Mouse (Mus musculus): ENCODE measurements around the gene Smim4. TPM values are rescaled to one million over a fixed set of nuclear protein-coding genes. Genes with fewer than 3 reads are reported as not detected.

Smim4 gene
- total and polyA plus RNA-seq, 3 experiments = 19.1 to 38.0 (median 26.1) TPM

DNA sequence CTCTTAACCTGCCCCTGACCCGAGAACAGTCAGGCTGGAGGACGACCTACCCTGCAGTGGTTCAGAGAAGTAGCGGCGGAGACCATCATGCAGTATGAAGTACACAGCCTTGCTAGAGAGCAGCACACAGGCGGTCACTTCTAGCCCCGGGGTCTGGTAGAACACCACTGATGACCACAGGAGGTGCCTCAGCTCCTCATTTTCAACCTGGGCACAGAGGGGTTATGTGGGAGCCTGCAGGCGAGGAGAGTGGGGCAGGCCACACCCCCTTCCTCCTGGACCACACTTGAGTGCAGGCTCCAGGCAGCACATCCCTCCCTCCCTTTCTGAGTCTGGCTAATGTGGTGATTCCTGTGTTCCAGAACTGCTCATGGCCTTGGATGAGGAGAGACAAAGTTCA lies 44.8 kb upstream of the Smim4 start:
- Histone ChIP-seq H3K27ac (ENCODE audit: insufficient read depth, low read depth) (no peak overlapping the region), H3K4me3 (replicated peaks in 1 of 3; ENCODE audit: low read depth in 2 of 3, low read length in 2 of 3, poor library complexity in 1 of 3) (no peak overlapping the region), H3K9me3 (replicated peaks; ENCODE audit: low read length) (no peaks in the 10 kb centered on the region), H3K36me3 (replicated peaks in 1 of 2; ENCODE audit: control insufficient read depth in 1 of 2, insufficient read depth in 1 of 2, low read length in 1 of 2) (peaks cover 74 to 83% of the 10 kb centered on the region in 2 experiments), H3K27me3 (replicated peaks) (no peaks in the 10 kb centered on the region), H3K79me2 (replicated peaks; ENCODE audit: control insufficient read depth, extremely low read depth, insufficient read depth, poor library complexity, severe bottlenecking) (no peaks in the 10 kb centered on the region), H3K4me1 (ENCODE audit: control insufficient read depth in 1 of 2, insufficient read depth in 2 of 2) (peaks cover 6 to 21% of the 10 kb centered on the region in 2 experiments; a peak in 2 of 4 replicates), H3K9ac (ENCODE audit: insufficient read depth, low read depth) (no peak overlapping the region), H3K4me2 (ENCODE audit: insufficient read depth, low read depth, poor library complexity, severe bottlenecking) (no peak overlapping the region)
- no peak for TF ChIP-seq CHD1 (IDR thresholded peaks at IDR 0.05; ENCODE audit: low read depth, low read length)
- TF ChIP-seq RAD21 (IDR thresholded peaks at IDR 0.05; ENCODE audit: low read depth, low read length) = no peak
- TF ChIP-seq POLR2A (IDR thresholded peaks at IDR 0.05; ENCODE audit: low read depth, low read length) = no peak
- no peak for TF ChIP-seq E2F4 (IDR thresholded peaks at IDR 0.05; ENCODE audit: insufficient replicate concordance, low read depth, low read length)
- TF ChIP-seq USF1 (IDR thresholded peaks at IDR 0.05; ENCODE audit: low read depth, low read length) = no peak
- no peak for TF ChIP-seq MAX (IDR thresholded peaks at IDR 0.05; ENCODE audit: low read length)
- TF ChIP-seq USF2 (conservative IDR thresholded peaks at IDR 0.05; ENCODE audit: low read depth, low read length) = no peak
- TF ChIP-seq SMC3 (IDR thresholded peaks at IDR 0.05; ENCODE audit: low read depth, low read length) = no peak
- in situ Hi-C loops (cut with MboI; ENCODE audit: low pct_ligation_motif_present, low pct_unique_long_range_greater_than_20kb, low sequenced_read_pairs) (no loop called here), dilution Hi-C loops (cut with MboI; ENCODE audit: extremely low pct_ligation_motif_present, extremely low pct_unique_long_range_greater_than_20kb, low sequenced_read_pairs) (no loop called here)
- DNase-seq (ENCODE audit: extremely low read depth) = no peak

DNA sequence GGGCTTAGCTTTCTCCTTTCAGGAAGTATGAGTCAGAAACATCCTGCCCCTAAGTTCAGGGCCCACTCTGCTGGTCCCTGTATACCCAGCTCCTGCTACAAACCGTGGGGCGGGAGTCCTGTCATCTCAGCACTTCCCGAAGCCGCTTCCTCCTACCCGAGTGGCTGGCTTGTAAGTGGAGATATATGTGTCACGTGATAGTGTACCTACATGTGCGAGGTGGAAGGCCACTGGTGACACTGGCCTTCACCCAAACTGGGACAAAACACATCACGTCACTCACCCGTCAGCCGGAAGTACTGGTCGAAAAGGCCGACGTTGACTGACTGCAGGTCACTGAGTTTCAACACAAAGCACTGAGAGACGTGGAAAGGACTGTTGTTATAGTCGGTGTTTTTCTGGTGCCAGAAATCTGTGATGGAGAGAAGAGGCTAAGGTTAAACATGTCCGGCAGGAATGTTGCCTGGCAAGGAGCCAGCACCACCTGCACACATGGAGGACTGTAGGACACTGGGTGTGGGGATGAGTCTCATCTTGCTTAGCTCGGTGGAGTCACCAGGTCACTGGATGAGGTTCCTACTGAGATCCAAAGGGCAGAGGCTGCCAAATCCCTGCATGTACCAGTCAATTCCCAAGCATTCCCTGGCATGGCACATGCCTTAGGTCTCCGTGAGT lies 44.2 kb upstream of the Smim4 start:
- no peak overlapping the region for H3K27ac ChIP-seq (ENCODE audit: insufficient read depth, low read depth)
- dilution Hi-C loops (cut with MboI; ENCODE audit: extremely low pct_ligation_motif_present, extremely low pct_unique_long_range_greater_than_20kb, low sequenced_read_pairs) = no loop called here

DNA sequence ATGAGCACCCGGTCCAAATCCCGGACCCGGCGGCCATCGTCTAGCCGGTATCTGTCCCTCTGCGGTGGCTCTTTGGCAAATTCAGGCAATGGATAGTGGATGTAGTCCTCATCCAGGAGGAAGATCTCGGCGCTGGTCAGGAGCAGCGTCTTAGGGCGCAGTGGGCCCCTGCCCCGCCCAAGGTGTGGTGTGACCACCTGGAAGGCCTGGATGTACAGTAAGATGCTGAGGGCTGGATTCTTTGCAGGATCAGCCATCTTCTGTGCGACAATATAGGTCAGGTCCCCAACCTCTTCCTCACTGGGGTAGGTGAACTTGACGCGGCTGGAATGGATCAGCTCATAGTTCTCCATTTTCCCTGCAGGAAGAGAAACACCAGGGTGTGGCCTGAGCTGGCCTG lies 43.1 kb upstream of the Smim4 start:
- H3K4me3 ChIP-seq (replicated peaks in 1 of 3; ENCODE audit: low read depth in 2 of 3, low read length in 2 of 3, poor library complexity in 1 of 3) = no peak overlapping the region
- no peak overlapping the region for H3K27ac ChIP-seq (ENCODE audit: insufficient read depth, low read depth)
- no peaks in the 10 kb centered on the region for H3K79me2 ChIP-seq (replicated peaks; ENCODE audit: control insufficient read depth, extremely low read depth, insufficient read depth, poor library complexity, severe bottlenecking)
- in situ Hi-C loops (cut with MboI; ENCODE audit: low pct_ligation_motif_present, low pct_unique_long_range_greater_than_20kb, low sequenced_read_pairs) (no loop called here), dilution Hi-C loops (cut with MboI; ENCODE audit: extremely low pct_ligation_motif_present, extremely low pct_unique_long_range_greater_than_20kb, low sequenced_read_pairs) (no loop called here)
- H3K27me3 ChIP-seq (replicated peaks) = no peaks in the 10 kb centered on the region
- H3K9ac ChIP-seq (ENCODE audit: insufficient read depth, low read depth) = no peak overlapping the region
- TF ChIP-seq MYC (IDR thresholded peaks at IDR 0.05; ENCODE audit: low read depth, low read length) (no peak), JUND (conservative IDR thresholded peaks at IDR 0.05; ENCODE audit: low read depth, low read length) (no peak), CHD1 (IDR thresholded peaks at IDR 0.05; ENCODE audit: low read depth, low read length) (no peak), NELFE (IDR thresholded peaks at IDR 0.05; ENCODE audit: low read depth, low read length) (no peak), NRF1 (IDR thresholded peaks at IDR 0.05; ENCODE audit: low read depth, low read length) (no peak), ETS1 (conservative IDR thresholded peaks at IDR 0.05; ENCODE audit: low read depth, low read length) (no peak), KAT2A (IDR thresholded peaks at IDR 0.05; ENCODE audit: insufficient replicate concordance, low read length) (no peak), MXI1 (IDR thresholded peaks at IDR 0.05; ENCODE audit: low read depth, low read length) (no peak), JUN (IDR thresholded peaks at IDR 0.05; ENCODE audit: insufficient read depth, low read depth, low read length) (no peak), ZC3H11A (IDR thresholded peaks at IDR 0.05; ENCODE audit: low read depth, low read length) (no peak), PAX5 (IDR thresholded peaks at IDR 0.05; ENCODE audit: low read length) (no peak)
- peaks cover 6 to 21% of the 10 kb centered on the region in 2 experiments; a peak in 2 of 4 replicates for H3K4me1 ChIP-seq (ENCODE audit: control insufficient read depth in 1 of 2, insufficient read depth in 2 of 2)
- DNase-seq (ENCODE audit: extremely low read depth) = no peak
- peaks cover 64 to 68% of the 10 kb centered on the region in 2 experiments for H3K36me3 ChIP-seq (replicated peaks in 1 of 2; ENCODE audit: control insufficient read depth in 1 of 2, insufficient read depth in 1 of 2, low read length in 1 of 2)
- no peaks in the 10 kb centered on the region for H3K9me3 ChIP-seq (replicated peaks; ENCODE audit: low read length)
- H3K4me2 ChIP-seq (ENCODE audit: insufficient read depth, low read depth, poor library complexity, severe bottlenecking) = no peak overlapping the region

More for the DNA sequence above, 44.2 kb upstream of the Smim4 start:
- H3K4me1 ChIP-seq (ENCODE audit: control insufficient read depth in 1 of 2, insufficient read depth in 2 of 2) = peaks cover 6 to 21% of the 10 kb centered on the region in 2 experiments; a peak in 2 of 4 replicates
- H3K9ac ChIP-seq (ENCODE audit: insufficient read depth, low read depth) = no peak overlapping the region
- DNase-seq (ENCODE audit: extremely low read depth) = no peak
- no peaks in the 10 kb centered on the region for H3K79me2 ChIP-seq (replicated peaks; ENCODE audit: control insufficient read depth, extremely low read depth, insufficient read depth, poor library complexity, severe bottlenecking)
- peaks cover 74 to 79% of the 10 kb centered on the region in 2 experiments for H3K36me3 ChIP-seq (replicated peaks in 1 of 2; ENCODE audit: control insufficient read depth in 1 of 2, insufficient read depth in 1 of 2, low read length in 1 of 2)
- no peak for TF ChIP-seq GABPA (IDR thresholded peaks at IDR 0.05; ENCODE audit: insufficient replicate concordance, low read depth, low read length)
- TF ChIP-seq CHD1 (IDR thresholded peaks at IDR 0.05; ENCODE audit: low read depth, low read length) = no peak
- TF ChIP-seq CTCF (conservative IDR thresholded peaks at IDR 0.05 in 1 of 2, IDR thresholded peaks at IDR 0.05 in 1 of 2; ENCODE audit: low read depth in 2 of 2, low read length in 2 of 2) = no peak
- no peak for TF ChIP-seq TCF12 (IDR thresholded peaks at IDR 0.05; ENCODE audit: low read depth, low read length)
- TF ChIP-seq ETS1 (conservative IDR thresholded peaks at IDR 0.05; ENCODE audit: low read depth, low read length) = no peak
- no peak for TF ChIP-seq TBP (conservative IDR thresholded peaks at IDR 0.05; ENCODE audit: low read depth, low read length)
- no peak for TF ChIP-seq UBTF (IDR thresholded peaks at IDR 0.05; ENCODE audit: low read depth, low read length)
- TF ChIP-seq HCFC1 (IDR thresholded peaks at IDR 0.05; ENCODE audit: low read depth, low read length) = no peak
- TF ChIP-seq JUND (conservative IDR thresholded peaks at IDR 0.05; ENCODE audit: low read depth, low read length) = no peak
- no peak for TF ChIP-seq NELFE (IDR thresholded peaks at IDR 0.05; ENCODE audit: low read depth, low read length)
- no peak overlapping the region for H3K4me2 ChIP-seq (ENCODE audit: insufficient read depth, low read depth, poor library complexity, severe bottlenecking)
- in situ Hi-C loops (cut with MboI; ENCODE audit: low pct_ligation_motif_present, low pct_unique_long_range_greater_than_20kb, low sequenced_read_pairs) = no loop called here
- H3K4me3 ChIP-seq (replicated peaks in 1 of 3; ENCODE audit: low read depth in 2 of 3, low read length in 2 of 3, poor library complexity in 1 of 3) = no peak overlapping the region
- H3K27me3 ChIP-seq (replicated peaks) = no peaks in the 10 kb centered on the region
- no peaks in the 10 kb centered on the region for H3K9me3 ChIP-seq (replicated peaks; ENCODE audit: low read length)

Data from CH12.LX (cell line).